ENCODE assay signal across 37 mouse cellular contexts in the genomic region with DNA sequence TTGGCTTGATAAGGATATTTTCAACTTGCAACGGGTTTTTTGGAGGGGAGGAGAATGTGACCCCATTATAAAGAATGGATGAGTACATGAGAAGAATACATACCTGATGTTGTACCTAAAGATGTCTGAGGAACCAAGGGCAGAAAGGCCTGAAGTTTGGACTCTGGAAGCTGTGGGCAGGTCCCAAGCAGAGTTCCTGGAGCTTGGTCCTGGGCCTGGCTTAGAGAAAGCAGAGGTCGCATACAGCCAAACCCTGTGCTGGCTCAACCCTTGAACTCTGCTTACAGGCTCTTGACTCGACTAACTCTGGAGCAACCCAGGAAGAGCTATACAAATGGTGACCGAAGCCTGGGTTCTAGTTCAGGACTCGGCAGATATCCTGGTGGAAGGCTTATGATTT. TPM values are rescaled to one million over a fixed set of nuclear protein-coding genes. Genes with fewer than 3 reads are reported as not detected.
"Had no signal": no experiment of that assay in that cellular context is flagged by ENCODE, and none has a peak within 500 bp of the region (broad histone marks: within the 10 kb centered on the region; RNA-seq: fewer than 3 reads in every experiment).

No protein-coding gene starts in this region.

- H3K27ac ChIP-seq: gastrocnemius, adult 2 months; heart, embryonic 13.5 days; heart, embryonic 15.5 days; hindbrain, embryonic 13.5 days; hindbrain, embryonic 15.5 days; hindbrain, postnatal 0 days; kidney, postnatal 0 days; limb, embryonic 13.5 days; limb, embryonic 15.5 days; liver, embryonic 12.5 days; liver, embryonic 14.5 days had no signal

- DNase-seq: gastrocnemius, adult 2 months; gastrocnemius, postnatal 10 days; gastrocnemius, postnatal 25 days; heart, adult 18-20 months; heart, postnatal 14 days; heart, postnatal 36 days; layer of hippocampus, adult 9-11 months; layer of hippocampus, postnatal 36 days; left cerebral cortex, postnatal 4 days had no signal

- H3K4me2 ChIP-seq: heart, embryonic 11.5 days; heart, embryonic 13.5 days; heart, embryonic 15.5 days; hindbrain, embryonic 13.5 days; hindbrain, embryonic 15.5 days; limb, embryonic 13.5 days; limb, embryonic 15.5 days; liver, embryonic 12.5 days had no signal

- H3K36me3 ChIP-seq: heart, embryonic 13.5 days; heart, embryonic 15.5 days; hindbrain, embryonic 13.5 days; hindbrain, embryonic 15.5 days; limb, embryonic 13.5 days; limb, embryonic 15.5 days; liver, embryonic 12.5 days had no signal

- H3K4me3 ChIP-seq: gastrocnemius, adult 2 months; heart, embryonic 13.5 days; heart, embryonic 15.5 days; hindbrain, embryonic 13.5 days; hindbrain, embryonic 15.5 days; limb, embryonic 13.5 days; limb, embryonic 15.5 days; liver, embryonic 12.5 days had no signal

- H3K9ac ChIP-seq: heart, embryonic 13.5 days; heart, embryonic 15.5 days; hindbrain, embryonic 13.5 days; hindbrain, embryonic 15.5 days; limb, embryonic 13.5 days; limb, embryonic 15.5 days; liver, embryonic 12.5 days; liver, embryonic 14.5 days had no signal

- H3K9me3 ChIP-seq: heart, embryonic 13.5 days; heart, embryonic 15.5 days; hindbrain, embryonic 13.5 days; hindbrain, embryonic 15.5 days; limb, embryonic 13.5 days; limb, embryonic 15.5 days; liver, embryonic 12.5 days had no signal

- H3K4me1 ChIP-seq: heart, embryonic 13.5 days; heart, embryonic 15.5 days; hindbrain, embryonic 13.5 days; hindbrain, embryonic 15.5 days; limb, embryonic 13.5 days; limb, embryonic 15.5 days; liver, embryonic 12.5 days had no signal

- H3K27me3 ChIP-seq: heart, embryonic 13.5 days; heart, embryonic 15.5 days; hindbrain, embryonic 13.5 days; hindbrain, embryonic 15.5 days; limb, embryonic 13.5 days; limb, embryonic 15.5 days; liver, embryonic 12.5 days had no signal

- ATAC-seq: forebrain, embryonic 16.5 days; hindbrain, postnatal 0 days; intestine, embryonic 16.5 days; liver, embryonic 12.5 days had no signal

RNA-seq across cellular contexts. Expression of gene Tmem238l, which starts 14.4 kb away (rescaled TPM):
- total RNA-seq: gastrocnemius, adult 2 months; gastrocnemius, postnatal 10 days; gastrocnemius, postnatal 25 days; gastrocnemius, postnatal 4 days; granulocyte monocyte progenitor cell, adult 5-6 weeks; heart, adult 18-20 months; heart, postnatal 14 days; heart, postnatal 36 days; hematopoietic stem cell, adult 5-6 weeks; hindbrain, postnatal 0 days; layer of hippocampus, adult 18-20 months; layer of hippocampus, adult 8-10 months; layer of hippocampus, postnatal 14 days; layer of hippocampus, postnatal 36 days; left cerebral cortex, adult 18-20 months; left cerebral cortex, adult 8-10 months; left cerebral cortex, postnatal 10 days; left cerebral cortex, postnatal 25 days; left cerebral cortex, postnatal 4 days; liver, adult 2 months had no signal
- polyA plus RNA-seq: forebrain, embryonic 16.5 days; frontal cortex, adult 2 months; hindbrain, embryonic 11.5 days; hindbrain, embryonic 13.5 days; hindbrain, embryonic 15.5 days; hindbrain, postnatal 0 days; limb, embryonic 11.5 days; limb, embryonic 13.5 days; liver, adult 2 months; liver, embryonic 12.5 days; liver, embryonic 14.5 days; liver, embryonic 16.5 days had no signal

RNA-seq across cellular contexts. Expression of gene Pirt, which starts 30.2 kb away (rescaled TPM):
- total RNA-seq: granulocyte monocyte progenitor cell, adult 5-6 weeks; hematopoietic stem cell, adult 5-6 weeks; liver, adult 2 months had no signal
- polyA plus RNA-seq: limb, embryonic 11.5 days; liver, adult 2 months; liver, embryonic 14.5 days had no signal
